Mouse (Mus musculus): ENCODE measurements at regions not wholly inside any gene's neighbourhood (a gene's known extent, or its start where the extent isn't known, plus 50 kb on each side); places are given as distances from the start of the nearest gene placed in this dataset.

DNA sequence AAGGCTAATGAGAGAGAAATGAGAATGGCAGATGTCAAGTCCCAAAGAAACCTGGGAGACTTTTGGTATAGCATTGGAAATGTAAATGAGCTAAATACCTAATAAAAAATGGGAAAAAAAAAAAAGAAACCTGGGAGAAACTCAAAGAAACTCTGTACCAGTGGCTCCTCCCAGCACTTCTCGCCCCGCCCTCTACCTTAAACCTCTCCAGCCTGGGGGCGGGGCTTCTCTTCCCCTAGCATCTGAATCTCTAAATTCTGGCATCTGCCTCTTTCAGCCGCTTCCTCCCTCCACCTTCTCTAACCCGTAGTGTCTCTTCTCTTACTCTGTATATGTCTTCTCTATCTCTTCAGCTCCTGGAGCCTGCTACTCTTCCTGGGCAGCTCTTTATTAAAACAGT, 53.2 kb downstream of the Gpr6 start:
- DNase-seq (ENCODE audit: low spot score) = no peak

DNA sequence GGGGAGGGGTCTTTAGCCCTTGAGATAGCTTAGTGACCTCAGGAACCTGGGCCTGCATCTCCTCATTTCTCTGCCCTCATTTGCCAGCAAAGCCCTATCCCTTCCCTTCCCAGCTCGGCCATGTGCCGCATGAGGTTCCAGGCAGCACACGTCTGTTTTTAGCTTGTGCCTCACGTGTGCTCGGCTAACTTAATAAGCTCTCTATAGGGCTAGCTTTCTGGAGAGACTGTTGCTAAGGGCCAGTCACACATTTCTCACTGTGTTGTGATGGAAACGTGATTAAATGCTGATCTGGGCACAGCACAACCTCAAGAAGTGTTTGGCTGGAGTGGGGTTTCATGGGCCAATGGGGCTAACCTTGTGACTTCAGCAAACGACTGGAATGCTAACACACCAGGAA, 55.5 kb downstream of the Gpr6 start:
- DNase-seq (ENCODE audit: low spot score) = peak; percentile 90

DNA sequence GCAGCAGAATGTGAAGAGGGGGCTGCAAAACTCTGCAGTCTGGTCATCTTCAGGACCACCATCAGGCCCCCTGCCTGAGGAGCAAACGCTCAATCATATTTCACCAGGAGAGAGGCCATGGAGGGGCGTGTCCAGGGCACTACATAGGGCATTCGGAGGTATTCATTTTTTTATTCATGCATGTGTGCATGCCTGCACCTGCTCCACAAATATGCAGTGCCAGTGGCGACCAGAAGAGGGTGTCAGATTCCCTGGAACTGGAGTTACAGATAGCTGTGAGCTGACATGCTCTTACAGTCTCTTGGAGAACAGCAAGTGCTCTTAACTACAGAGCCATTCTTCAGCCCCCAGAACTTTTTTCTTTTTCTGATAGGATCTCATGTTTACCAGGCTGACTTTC, 56.4 kb downstream of the Gpr6 start:
- DNase-seq (ENCODE audit: low spot score) = peak; percentile 85

DNA sequence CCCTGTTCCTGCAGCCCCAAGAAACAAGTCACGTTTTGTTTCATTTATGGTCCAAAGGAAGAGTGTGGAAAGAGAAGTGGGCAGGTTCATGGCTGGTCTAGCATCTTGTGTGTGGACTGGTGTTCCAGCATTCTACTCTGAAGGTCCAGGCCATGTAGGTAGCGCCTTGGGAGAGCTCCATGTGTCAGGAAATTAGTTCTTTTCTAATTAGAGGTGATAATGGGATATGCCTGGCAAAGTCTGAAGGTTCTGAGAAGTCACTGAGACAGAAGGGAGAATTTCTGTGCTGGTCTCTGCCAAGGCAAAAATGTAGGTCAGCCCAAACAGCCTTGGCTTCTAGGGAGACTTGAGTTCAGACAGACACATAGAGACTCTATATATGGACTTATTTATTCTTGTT, 61.5 kb downstream of the Gpr6 start:
- no peak for DNase-seq (ENCODE audit: low spot score)

DNA sequence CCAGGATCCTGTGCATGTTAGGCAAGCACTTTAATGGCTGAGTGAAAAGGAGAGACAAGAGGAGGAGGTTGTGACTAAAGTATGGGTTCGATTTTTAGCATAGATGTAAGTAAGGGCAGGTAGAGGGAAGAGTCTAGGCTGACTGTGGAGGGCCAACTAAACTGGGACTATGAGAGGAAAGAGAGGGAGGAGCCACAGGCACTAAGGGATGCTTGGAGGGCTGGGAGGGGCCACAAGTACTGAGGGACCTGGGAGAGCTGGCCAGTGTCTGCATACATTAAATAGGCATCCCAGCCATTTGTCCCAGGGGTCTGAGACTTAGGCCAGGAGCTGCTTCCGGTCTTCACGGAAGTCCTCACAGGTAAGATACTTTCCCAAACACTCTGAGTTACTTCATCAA, 64.2 kb downstream of the Gpr6 start:
- no peak for DNase-seq (ENCODE audit: low spot score)

DNA sequence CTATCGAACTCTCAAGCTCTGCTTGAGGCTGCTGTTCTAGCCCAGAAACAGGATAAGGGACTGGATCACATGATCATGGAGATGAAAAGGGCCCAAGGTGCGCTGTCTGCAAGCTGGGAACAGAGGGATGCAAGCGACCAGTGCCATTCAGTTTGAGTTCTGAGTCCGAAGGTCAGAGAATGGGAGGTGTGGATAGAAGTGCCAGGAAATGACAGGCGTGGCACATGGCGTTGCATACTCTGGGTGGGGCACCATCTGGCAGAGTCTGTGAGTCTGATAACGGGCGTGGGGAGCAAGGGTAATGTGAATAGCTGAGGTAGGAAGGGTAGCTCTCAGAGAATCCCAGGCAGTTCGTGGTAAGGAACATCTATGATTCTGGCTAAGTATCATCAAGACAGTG, 65.5 kb downstream of the Gpr6 start:
- DNase-seq (ENCODE audit: low spot score) = no peak

DNA sequence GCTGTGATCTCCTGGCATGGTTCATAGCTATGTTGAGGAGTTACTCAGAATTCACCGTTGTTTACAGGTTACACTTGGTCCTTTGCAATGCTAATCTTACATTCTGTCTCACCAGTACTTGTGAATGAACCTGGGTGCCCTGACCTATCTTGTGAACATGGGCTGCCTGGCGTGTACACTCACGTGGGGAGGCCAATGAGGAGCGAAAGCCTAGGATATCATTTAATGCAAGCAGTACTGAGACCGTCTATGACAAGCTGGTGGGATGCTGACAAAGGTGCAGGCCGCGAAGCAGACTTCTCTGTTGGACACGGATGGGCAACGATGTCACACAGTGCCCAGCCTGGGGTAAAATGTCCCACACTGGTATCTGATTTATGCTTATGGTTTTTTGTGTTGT, 66.3 kb downstream of the Gpr6 start:
- DNase-seq (ENCODE audit: low spot score) = no peak

DNA sequence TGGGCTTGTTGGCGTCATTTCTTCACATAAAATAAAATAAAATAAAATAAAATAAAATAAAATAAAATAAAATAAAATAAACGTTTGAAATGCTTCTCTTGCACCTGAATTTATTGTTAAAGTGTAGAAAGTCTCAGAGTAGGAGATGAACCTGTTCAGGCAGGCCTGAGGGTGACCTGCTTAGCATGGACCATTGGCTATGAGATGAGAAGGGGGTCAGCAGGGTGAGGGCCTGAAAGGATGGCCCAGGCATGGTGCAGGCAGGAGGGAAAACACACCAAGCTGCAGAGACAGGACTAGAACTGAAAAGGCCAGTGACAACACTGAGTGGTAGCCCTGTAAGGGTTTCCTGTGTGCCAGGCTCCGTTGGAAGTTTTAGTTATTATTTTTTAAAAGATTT, 67.3 kb downstream of the Gpr6 start:
- no peak for DNase-seq (ENCODE audit: low spot score)

DNA sequence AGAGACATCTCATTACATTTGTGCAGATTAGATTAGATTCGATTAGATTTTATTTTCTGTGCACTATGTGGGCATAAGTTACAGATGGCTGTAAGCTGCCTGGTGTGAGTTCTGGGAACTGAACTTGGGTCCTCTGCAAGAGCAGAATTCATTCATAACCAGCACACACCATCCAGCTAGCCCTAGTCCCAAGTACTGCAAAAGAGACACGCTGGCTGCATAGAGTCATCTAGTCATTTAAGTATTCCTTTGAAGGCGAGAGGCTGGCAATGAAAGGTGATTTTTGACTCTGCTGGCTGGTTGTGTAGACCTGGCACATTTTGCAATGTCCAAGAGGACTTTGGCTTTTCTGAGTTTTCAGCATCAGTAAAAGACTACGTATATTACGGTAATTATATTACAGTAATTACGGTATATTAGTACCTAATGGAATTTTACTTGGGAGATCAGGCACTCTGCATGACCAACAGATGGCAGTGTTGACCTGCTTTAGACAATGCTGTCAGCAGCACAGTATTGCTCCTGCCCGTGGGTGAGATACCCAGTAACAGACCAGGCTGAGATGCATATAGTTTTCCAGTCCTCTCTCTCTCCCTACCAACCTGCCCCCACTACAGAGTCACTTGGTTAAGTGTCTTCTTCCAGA, 67.9 kb downstream of the Gpr6 start:
- DNase-seq (ENCODE audit: low spot score) = peak; percentile 97

DNA sequence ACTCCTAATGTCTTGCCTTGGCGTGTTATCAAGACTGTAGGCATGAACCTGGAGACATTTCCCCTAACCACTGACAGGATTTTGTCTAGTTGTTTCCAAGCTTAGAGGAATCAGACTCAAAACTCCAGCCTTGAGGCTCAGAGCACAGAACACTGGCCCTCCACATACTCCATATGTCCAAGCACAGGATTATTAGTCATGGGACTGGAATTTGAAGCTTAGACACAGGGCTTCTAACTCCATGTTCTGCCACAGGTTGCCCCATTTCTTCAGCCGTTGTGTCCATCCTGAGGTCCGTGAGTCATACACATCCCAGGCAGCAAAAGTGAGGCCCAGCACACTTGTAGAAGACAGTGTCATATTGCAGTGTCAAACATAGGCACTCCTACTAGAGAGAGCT, 68.9 kb downstream of the Gpr6 start:
- peak; percentile 29 for DNase-seq (ENCODE audit: low spot score)

DNA sequence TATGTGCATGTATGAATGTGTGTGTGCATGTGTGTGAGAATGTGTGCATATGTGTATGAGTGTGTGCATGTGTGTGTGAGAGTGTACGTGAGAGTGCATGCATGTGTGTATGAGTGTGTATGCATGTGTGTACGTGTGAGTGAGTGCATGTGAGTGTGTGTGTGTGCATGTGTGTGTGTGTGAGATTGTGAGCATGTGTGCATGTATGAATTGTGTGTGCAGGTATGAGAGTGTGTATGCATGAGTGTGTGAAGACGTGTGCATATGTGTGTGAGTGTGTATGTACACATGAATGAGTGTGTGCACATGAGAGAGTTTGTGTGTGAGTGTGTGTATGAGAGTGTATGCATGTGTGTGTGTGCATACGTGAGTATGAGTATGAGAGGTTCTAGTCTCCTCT, 71.1 kb downstream of the Gpr6 start:
- DNase-seq (ENCODE audit: low spot score) = no peak

DNA sequence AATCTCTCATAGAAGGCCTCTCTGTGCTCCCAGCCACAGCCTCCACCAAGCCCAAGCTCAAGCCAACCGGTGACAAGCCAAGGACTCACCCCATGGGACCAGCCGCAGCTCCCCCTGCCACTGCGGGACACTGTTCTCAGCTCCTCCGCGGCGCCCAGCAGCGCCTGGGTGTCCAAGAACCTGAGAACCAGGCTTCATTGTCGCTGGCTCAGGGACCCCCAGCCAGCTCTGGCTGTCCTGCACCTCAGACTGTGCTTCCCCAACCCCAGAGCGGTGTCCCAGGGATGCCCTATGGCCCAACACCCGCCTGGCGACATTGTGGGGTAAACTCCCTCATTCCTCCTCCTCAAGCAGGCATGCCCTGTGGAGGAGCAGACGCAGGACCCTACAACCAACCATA, 72.6 kb downstream of the Gpr6 start:
- DNase-seq (ENCODE audit: low spot score) = no peak

DNA sequence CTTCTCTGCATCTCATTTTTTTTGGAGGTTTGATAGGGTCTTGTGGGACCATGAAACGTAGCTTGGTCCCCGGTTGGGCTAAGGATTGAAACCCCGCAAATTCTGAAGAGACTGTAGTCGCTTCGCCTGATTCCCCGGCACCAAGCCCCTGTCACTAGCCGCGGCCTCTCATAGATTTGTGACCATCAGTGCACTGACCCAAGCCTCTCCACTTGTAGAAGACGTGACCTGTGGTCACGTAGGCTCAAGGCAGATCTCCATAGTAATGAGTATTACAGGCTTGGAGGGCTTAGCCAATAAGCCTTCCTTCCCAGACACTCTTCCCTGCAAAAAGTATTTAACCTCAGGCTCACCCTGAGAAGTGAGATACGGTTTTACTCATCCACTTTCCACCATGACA, 73.3 kb downstream of the Gpr6 start:
- no peak for DNase-seq (ENCODE audit: low spot score)

DNA sequence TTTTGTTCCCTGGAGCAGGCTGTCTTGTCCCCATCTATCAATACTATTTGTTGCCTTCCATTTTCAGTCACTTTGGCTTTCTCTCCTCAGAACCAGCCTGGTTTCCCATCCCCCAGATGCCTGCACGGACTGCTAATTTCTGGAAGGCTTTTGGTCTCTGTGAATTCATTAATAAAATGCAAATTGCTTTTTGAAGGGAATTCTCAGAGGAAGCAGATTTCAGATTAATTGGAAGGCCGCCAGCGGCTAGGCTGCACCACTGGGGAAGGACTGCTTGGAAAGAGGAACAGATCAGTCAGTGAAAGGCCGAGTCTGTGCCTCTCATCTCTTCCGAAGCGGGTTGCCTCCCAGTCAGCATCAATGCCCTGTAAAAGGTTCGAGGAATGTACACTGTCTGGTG, 73.8 kb downstream of the Gpr6 start:
- peak; percentile 59 for DNase-seq (ENCODE audit: low spot score)

DNA sequence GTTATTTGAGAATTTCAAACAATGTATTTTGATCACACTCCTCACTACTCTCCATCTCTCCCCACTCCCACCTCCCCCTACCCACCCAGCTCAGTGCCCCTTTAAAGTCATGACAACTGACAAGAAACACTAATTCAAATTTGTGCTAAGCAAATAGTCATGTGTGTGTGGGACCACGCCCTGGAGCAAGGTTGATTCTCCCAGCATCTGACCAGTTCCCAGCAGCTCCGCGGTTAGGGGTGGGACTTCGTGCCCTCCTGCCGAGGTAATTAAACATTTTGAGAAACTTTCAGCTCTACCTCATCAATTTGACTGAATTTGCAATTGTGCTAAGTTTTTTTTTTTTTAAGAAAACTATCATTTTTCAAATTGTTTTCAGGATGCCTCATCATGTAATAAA, 74.5 kb downstream of the Gpr6 start:
- no peak for DNase-seq (ENCODE audit: low spot score)

All from MN1 (cell line).